Mouse (Mus musculus) embryonic fibroblast, embryonic 13.5 days (primary cell): ENCODE measurements around the gene Nav1.

ENCODE experiments used
- CTCF ChIP-seq: IDR thresholded peaks from 2 replicates; pipeline ENCODE4 v1.5.1; 2011; ENCODE audit warnings: mild to moderate bottlenecking, control low read depth, low read length, moderate library complexity, borderline replicate concordance; ENCODE audit not compliant: insufficient read depth
- POLR2A ChIP-seq: IDR thresholded peaks from 2 replicates; pipeline ENCODE4 v1.6.1; 2011; ENCODE audit warnings: low read depth, mild to moderate bottlenecking, control low read depth, low read length, moderate library complexity

DNA sequence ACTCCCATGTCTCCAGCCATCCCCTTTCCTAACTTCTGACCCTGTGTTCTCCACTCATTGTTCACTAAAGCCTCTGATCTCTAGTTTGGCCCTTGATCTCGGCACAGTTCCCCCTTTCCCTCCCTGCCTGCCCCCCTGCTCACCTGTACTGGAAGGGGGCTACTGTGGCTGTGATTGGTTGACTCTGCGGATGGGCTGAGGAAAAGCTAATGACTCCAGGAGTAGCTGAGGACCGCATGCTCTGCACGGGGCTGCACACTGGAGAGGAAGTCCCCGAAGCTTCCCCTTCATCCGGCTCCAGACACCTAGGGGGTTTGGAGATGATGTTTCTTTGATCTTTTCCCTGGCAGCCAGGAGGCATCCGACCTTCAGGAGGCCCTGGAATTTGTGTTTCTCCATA is at the start of gene Nav1:
- TF ChIP-seq CTCF (no peak), POLR2A (no peak)
